Mouse (Mus musculus) bone marrow macrophage, adult 2 months (primary cell): ENCODE data around the gene Meiob. TPM values are rescaled to one million over a fixed set of nuclear protein-coding genes. Genes with fewer than 3 reads are reported as not detected.

Source experiments
- H3K27ac ChIP-seq: 2 replicates; pipeline ENCODE4 v1.5.1; 2012; ENCODE audit warnings: low read depth, low read length; ENCODE audit not compliant: insufficient read depth
- H3K4me1 ChIP-seq: 2 replicates; pipeline ENCODE4 v1.6.1; 2012; ENCODE audit warnings: low read length; ENCODE audit not compliant: control insufficient read depth, insufficient read depth
- H3K4me3 ChIP-seq: 2 replicates; pipeline ENCODE4 v1.5.1; 2012; ENCODE audit warnings: mild to moderate bottlenecking, low read length, moderate library complexity; ENCODE audit not compliant: insufficient read depth
- CTCF ChIP-seq: IDR thresholded peaks from 2 replicates; pipeline ENCODE4 v1.5.1; 2012; ENCODE audit warnings: low read depth, mild to moderate bottlenecking, low read length, moderate library complexity
- POLR2A ChIP-seq: IDR thresholded peaks from 2 replicates; pipeline ENCODE4 v1.6.1; 2012; ENCODE audit warnings: mild to moderate bottlenecking, low read depth, low read length, borderline replicate concordance
- polyA plus RNA-seq: library from polyadenylated mRNA; stranded (reverse); fragments of >200 nt; gene quantifications from 2 replicates; pipeline ENCODE4 v1.2.4, GENCODE M21; 2012; ENCODE audit not compliant: missing spikeins, insufficient read depth, insufficient read length

The Meiob gene
- polyA plus RNA-seq, 1 experiment, result not detected

GRCm38 (mm10) chr17:24861785-24862184 is 57.7 kb downstream of the Meiob start:
- TF ChIP-seq CTCF, result no peak
- no peak for TF ChIP-seq POLR2A
- no peak overlapping the region for H3K27ac ChIP-seq
- no peak overlapping the region for H3K4me3 ChIP-seq
- no peaks in the 10 kb centered on the region for H3K4me1 ChIP-seq

GRCm38 (mm10) chr17:24865776-24866175 is 61.7 kb downstream of the Meiob start, which contains the start of gene Igfals:
Igfals (plus strand) TSS chr17:24865997.
- TF ChIP-seq POLR2A (no peak), CTCF (no peak)
- no peak within 1 kb of the TSS for H3K4me3 ChIP-seq
- no peaks in the 10 kb centered on the region for H3K4me1 ChIP-seq
- H3K27ac ChIP-seq, result no peak within 1 kb of the TSS

- no peak overlapping the region for H3K4me3 ChIP-seq
- no peak for TF ChIP-seq POLR2A
- no peak for TF ChIP-seq CTCF
- no peaks in the 10 kb centered on the region for H3K4me1 ChIP-seq
- no peak overlapping the region for H3K27ac ChIP-seq
These were observed 63.8 kb downstream of the Meiob start for GRCm38 (mm10) chr17:24867914-24868313.

- Histone ChIP-seq H3K27ac (no peak overlapping the region), H3K4me1 (0 out of 2 replicates have a peak, but pooled peaks cover 4% of the 10 kb centered on the region), H3K4me3 (no peak overlapping the region)
- TF ChIP-seq POLR2A (no peak), CTCF (no peak)
These were observed 69.8 kb downstream of the Meiob start for GRCm38 (mm10) chr17:24873695-24874404.

GRCm38 (mm10) chr17:24874405-24874745 is 70.3 kb downstream of the Meiob start:
- no peak overlapping the region for H3K4me3 ChIP-seq
- H3K27ac ChIP-seq, result no peak overlapping the region
- TF ChIP-seq POLR2A, result no peak
- no peak for TF ChIP-seq CTCF
- H3K4me1 ChIP-seq, result 0 out of 2 replicates have a peak, but pooled peaks cover 4% of the 10 kb centered on the region

- H3K27ac ChIP-seq, result no peak overlapping the region
- TF ChIP-seq POLR2A (no peak), CTCF (no peak)
- no peak overlapping the region for H3K4me3 ChIP-seq
- 0 out of 2 replicates have a peak, but pooled peaks cover 4% of the 10 kb centered on the region for H3K4me1 ChIP-seq
These were observed 70.9 kb downstream of the Meiob start for GRCm38 (mm10) chr17:24874989-24875388.

GRCm38 (mm10) chr17:24877336-24878116 is 73.4 kb downstream of the Meiob start:
- no peak overlapping the region for H3K27ac ChIP-seq
- TF ChIP-seq CTCF (no peak), POLR2A (no peak)

GRCm38 (mm10) chr17:24878117-24878397 is 74.0 kb downstream of the Meiob start:
- H3K27ac ChIP-seq, result no peak overlapping the region
- TF ChIP-seq CTCF, result no peak
- TF ChIP-seq POLR2A, result no peak
- H3K4me1 ChIP-seq, result 0 out of 2 replicates have a peak, but pooled peaks cover 4% of the 10 kb centered on the region
- H3K4me3 ChIP-seq, result no peak overlapping the region

More at GRCm38 (mm10) chr17:24877336-24878116, 73.4 kb downstream of the Meiob start:
- Histone ChIP-seq H3K4me3 (no peak overlapping the region), H3K4me1 (0 out of 2 replicates have a peak, but pooled peaks cover 4% of the 10 kb centered on the region)

GRCm38 (mm10) chr17:24878531-24878930 is 74.4 kb downstream of the Meiob start:
- H3K4me1 ChIP-seq, result 0 out of 2 replicates have a peak, but pooled peaks cover 4% of the 10 kb centered on the region

More at GRCm38 (mm10) chr17:24878531-24878930, 74.4 kb downstream of the Meiob start:
- Histone ChIP-seq H3K27ac (no peak overlapping the region), H3K4me3 (no peak overlapping the region)
- TF ChIP-seq CTCF (no peak), POLR2A (no peak)
